ENCODE assay signal across 7 mouse cellular contexts in genomic region chr15:97002752-97003151, GRCm38 (mm10). TPM values are rescaled to one million over a fixed set of nuclear protein-coding genes. Genes with fewer than 3 reads are reported as not detected.
DNase-seq lines count a peak whose midpoint lies in the region; ATAC-seq and TF ChIP-seq lines count a peak whose summit lies in the region.

No protein-coding gene starts in this region.

- DNase-seq in lung, postnatal 36 days = no peak
- peak; percentile 10 for DNase-seq in kidney, postnatal 14 days
- DNase-seq in layer of hippocampus, adult 11-12 months (ENCODE audit: low spot score) = no peak
- no peak for DNase-seq in lung, postnatal 0 days (ENCODE audit: low spot score)

- peak overlapping the region; percentile 73; the same call in 1 of the 2 replicates for H3K27ac ChIP-seq in lung, embryonic 15.5 days
- no peak overlapping the region for H3K27ac ChIP-seq in forebrain, embryonic 13.5 days
- no peak overlapping the region for H3K27ac ChIP-seq in lung, postnatal 0 days (ENCODE audit: low read length)

- TF ChIP-seq CTCF in lung, postnatal 0 days (IDR thresholded peaks at IDR 0.05) = no peak

- no peak for TF ChIP-seq EP300 in lung, postnatal 0 days (IDR thresholded peaks at IDR 0.05)

- H3K27me3 ChIP-seq in lung, embryonic 15.5 days = no peaks in the 10 kb centered on the region
- no peaks in the 10 kb centered on the region for H3K27me3 ChIP-seq in forebrain, embryonic 13.5 days
- no peaks in the 10 kb centered on the region for H3K27me3 ChIP-seq in lung, postnatal 0 days (replicated peaks; ENCODE audit: insufficient read depth, low read length)

- no peak overlapping the region for H3K9ac ChIP-seq in lung, embryonic 15.5 days
- no peak overlapping the region for H3K9ac ChIP-seq in forebrain, embryonic 13.5 days
- H3K9ac ChIP-seq in lung, postnatal 0 days (replicated peaks; ENCODE audit: low read depth) = no peak overlapping the region

- WGBS in lung, embryonic 15.5 days = 78% methylated on average over 12 of the region's 12 CpGs
- 70% methylated on average over 12 of the region's 12 CpGs for WGBS in forebrain, embryonic 13.5 days
- 84% methylated on average over 12 of the region's 12 CpGs for WGBS in lung, postnatal 0 days

- no peaks in the 10 kb centered on the region for H3K9me3 ChIP-seq in lung, embryonic 15.5 days
- H3K9me3 ChIP-seq in forebrain, embryonic 13.5 days (replicated peaks) = no peaks in the 10 kb centered on the region
- no peaks in the 10 kb centered on the region for H3K9me3 ChIP-seq in lung, postnatal 0 days (ENCODE audit: low read length)

- H3K4me3 ChIP-seq in lung, embryonic 15.5 days = no peak overlapping the region
- peak overlapping the region; percentile 20 for H3K4me3 ChIP-seq in forebrain, embryonic 13.5 days
- no peak overlapping the region for H3K4me3 ChIP-seq in lung, postnatal 0 days (ENCODE audit: low read depth, low read length)

- no peak overlapping the region for H3K4me2 ChIP-seq in lung, embryonic 15.5 days
- H3K4me2 ChIP-seq in forebrain, embryonic 13.5 days = peak overlapping the region; percentile 42
- no peak overlapping the region for H3K4me2 ChIP-seq in lung, postnatal 0 days (replicated peaks; ENCODE audit: low read depth, low read length)

- no peak for ATAC-seq in lung, embryonic 15.5 days (ENCODE audit: borderline replicate concordance, extremely low read depth, low FRiP score, low TSS enrichment)
- ATAC-seq in forebrain, embryonic 13.5 days = no peak
- no peak for ATAC-seq in monocyte, adult 5-6 weeks (replicated peaks; ENCODE audit: insufficient number of reproducible peaks, low FRiP score, low TSS enrichment, poor library complexity, severe bottlenecking)
- ATAC-seq in lung, postnatal 0 days = no peak

- H3K4me1 ChIP-seq in lung, embryonic 15.5 days = peaks cover 43% of the 10 kb centered on the region
- no peaks in the 10 kb centered on the region for H3K4me1 ChIP-seq in forebrain, embryonic 13.5 days
- H3K4me1 ChIP-seq in lung, postnatal 0 days (ENCODE audit: insufficient read depth, low read depth, low read length) = peaks cover 5% of the 10 kb centered on the region; the same call in 1 of the 2 replicates

- H3K36me3 ChIP-seq in lung, embryonic 15.5 days = 0 out of 2 replicates have a peak, but pooled peaks cover 3% of the 10 kb centered on the region
- H3K36me3 ChIP-seq in forebrain, embryonic 13.5 days (ENCODE audit: poor library complexity, severe bottlenecking) = no peaks in the 10 kb centered on the region
- H3K36me3 ChIP-seq in lung, postnatal 0 days (ENCODE audit: insufficient read depth, low read length) = no peaks in the 10 kb centered on the region

RNA-seq across cellular contexts. Expression of gene Slc38a4, which starts 53.0 kb away (rescaled TPM):
- 70.0 and 74.0 TPM in 2 replicates for polyA plus RNA-seq in lung, embryonic 15.5 days (2015; fragmentation: Nextera tagmentation; extraction: Ambion mirVana)
- polyA plus RNA-seq in forebrain, embryonic 13.5 days (2015; fragmentation: Nextera tagmentation; extraction: Ambion mirVana) = 2.7 and 3.2 TPM in 2 replicates
- total RNA-seq in monocyte, adult 5-6 weeks (2017) = not detected in 3 replicates
- polyA plus RNA-seq in lung, postnatal 0 days (2015; fragmentation: Nextera tagmentation; extraction: Ambion mirVana) = 15.6 and 23.9 TPM in 2 replicates
